Mouse (Mus musculus): Measurements from ENCODE around the gene Cenpo. TPM values are rescaled to one million over a fixed set of nuclear protein-coding genes. Genes with fewer than 3 reads are reported as not detected.

The Cenpo gene
- total and polyA plus RNA-seq, 3 experiments = 29.2 to 35.5 TPM; not detected in 1

GRCm38 (mm10) chr12:4232777-4233176, 1.3 kb downstream of the Cenpo start:
- H3K27ac ChIP-seq (ENCODE audit: control insufficient read depth, low read depth, low read length) = peak overlapping the region; percentile 60
- TF ChIP-seq SIN3A (IDR thresholded peaks at IDR 0.05; ENCODE audit: low read length) (peak; percentile 34), NELFE (IDR thresholded peaks at IDR 0.05; ENCODE audit: low read depth, low read length) (0 out of 2 replicates have a peak, but pooled peaks have one; percentile 4), SMC3 (IDR thresholded peaks at IDR 0.05; ENCODE audit: low read depth, low read length) (no peak), ZNF384 (IDR thresholded peaks at IDR 0.05; ENCODE audit: low read depth, low read length) (no peak), GATA1 (IDR thresholded peaks at IDR 0.05; ENCODE audit: low read depth, low read length) (peak; percentile 28; the same call in 1 of the 2 replicates), TBP (IDR thresholded peaks at IDR 0.05; ENCODE audit: low read depth, low read length) (peak; percentile 60; the same call in 1 of the 2 replicates), ETS1 (IDR thresholded peaks at IDR 0.05; ENCODE audit: low read depth, low read length) (0 out of 2 replicates have a peak, but pooled peaks have one; percentile 3)
- no peaks in the 10 kb centered on the region for H3K9me3 ChIP-seq (replicated peaks; ENCODE audit: insufficient read depth, low read length)
- peaks cover 0 to 6% of the 10 kb centered on the region in 2 experiments; a peak in 3 of 4 replicates for H3K4me1 ChIP-seq (ENCODE audit: control insufficient read depth in 1 of 2, insufficient read depth in 2 of 2, low read length in 2 of 2)
- peak overlapping the region; percentile 69 to 94 for H3K4me3 ChIP-seq (ENCODE audit: control insufficient read depth in 1 of 2, insufficient read depth in 1 of 2, low read depth in 2 of 2, low read length in 2 of 2)
- no peaks in the 10 kb centered on the region for H3K27me3 ChIP-seq (ENCODE audit: control insufficient read depth in 1 of 2, insufficient read depth in 2 of 2, low read length in 2 of 2)
- H3K36me3 ChIP-seq (ENCODE audit: control insufficient read depth in 1 of 2, insufficient read depth in 2 of 2, low read length in 2 of 2) = peaks cover 5 to 16% of the 10 kb centered on the region in 2 experiments
- H3K79me2 ChIP-seq (ENCODE audit: control insufficient read depth, insufficient read depth, low read length, poor library complexity) = peaks cover 26% of the 10 kb centered on the region
- DNase-seq (ENCODE audit: low read depth, low spot score) = peak; percentile 73
- H3K9ac ChIP-seq (ENCODE audit: control insufficient read depth, low read depth, low read length, poor library complexity, severe bottlenecking) = peak overlapping the region; percentile 84

DNA sequence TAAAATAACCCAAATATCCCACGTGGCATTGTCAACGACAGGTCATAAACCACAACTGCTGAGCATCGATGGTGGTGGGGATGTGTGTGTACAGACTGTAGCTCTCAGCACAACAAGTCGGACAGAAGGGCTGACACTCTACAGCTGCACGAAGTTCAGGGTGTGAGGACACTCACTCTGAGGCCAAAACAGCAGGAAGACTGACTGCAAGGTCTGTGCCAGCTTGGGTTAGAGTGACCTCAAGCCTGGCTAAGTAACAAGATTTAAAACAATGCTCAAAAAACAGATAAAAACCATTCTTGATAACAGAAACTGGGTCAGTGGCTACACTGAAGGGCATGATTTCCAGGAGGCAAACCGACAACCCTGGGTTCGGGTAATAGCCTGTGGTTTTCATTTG, 3.9 kb downstream of the Cenpo start:
- peaks cover 5 to 16% of the 10 kb centered on the region in 2 experiments for H3K36me3 ChIP-seq (ENCODE audit: control insufficient read depth in 1 of 2, insufficient read depth in 2 of 2, low read length in 2 of 2)

GRCm38 (mm10) chr12:4212908-4213307, 21.2 kb downstream of the Cenpo start:
- DNase-seq (ENCODE audit: low read depth, low spot score) = no peak
- Histone ChIP-seq H3K27ac (ENCODE audit: control insufficient read depth, low read depth, low read length) (no peak overlapping the region), H3K79me2 (ENCODE audit: control insufficient read depth, insufficient read depth, low read length, poor library complexity) (no peaks in the 10 kb centered on the region), H3K9ac (ENCODE audit: control insufficient read depth, low read depth, low read length, poor library complexity, severe bottlenecking) (no peak overlapping the region), H3K9me3 (replicated peaks; ENCODE audit: insufficient read depth, low read length) (no peaks in the 10 kb centered on the region), H3K4me3 (ENCODE audit: control insufficient read depth in 1 of 2, insufficient read depth in 1 of 2, low read depth in 2 of 2, low read length in 2 of 2) (no peak overlapping the region), H3K36me3 (ENCODE audit: control insufficient read depth in 1 of 2, insufficient read depth in 2 of 2, low read length in 2 of 2) (peaks cover 2 to 3% of the 10 kb centered on the region in 2 experiments; a peak in 2 of 4 replicates), H3K4me1 (ENCODE audit: control insufficient read depth in 1 of 2, insufficient read depth in 2 of 2, low read length in 2 of 2) (peaks cover 0 to 2% of the 10 kb centered on the region in 2 experiments; a peak in 1 of 4 replicates), H3K27me3 (ENCODE audit: control insufficient read depth in 1 of 2, insufficient read depth in 2 of 2, low read length in 2 of 2) (no peaks in the 10 kb centered on the region)
- TF ChIP-seq ZMIZ1 (IDR thresholded peaks at IDR 0.05; ENCODE audit: low read depth, low read length) = no peak

More for the DNA sequence above, 3.9 kb downstream of the Cenpo start:
- DNase-seq (ENCODE audit: low read depth, low spot score) = no peak
- Histone ChIP-seq H3K27ac (ENCODE audit: control insufficient read depth, low read depth, low read length) (no peak overlapping the region), H3K4me3 (ENCODE audit: control insufficient read depth in 1 of 2, insufficient read depth in 1 of 2, low read depth in 2 of 2, low read length in 2 of 2) (no peak overlapping the region), H3K9ac (ENCODE audit: control insufficient read depth, low read depth, low read length, poor library complexity, severe bottlenecking) (no peak overlapping the region), H3K27me3 (ENCODE audit: control insufficient read depth in 1 of 2, insufficient read depth in 2 of 2, low read length in 2 of 2) (no peaks in the 10 kb centered on the region), H3K9me3 (replicated peaks; ENCODE audit: insufficient read depth, low read length) (no peaks in the 10 kb centered on the region), H3K79me2 (ENCODE audit: control insufficient read depth, insufficient read depth, low read length, poor library complexity) (peaks cover 26% of the 10 kb centered on the region), H3K4me1 (ENCODE audit: control insufficient read depth in 1 of 2, insufficient read depth in 2 of 2, low read length in 2 of 2) (peaks cover 0 to 6% of the 10 kb centered on the region in 2 experiments; a peak in 3 of 4 replicates)
- no peak for TF ChIP-seq MXI1 (IDR thresholded peaks at IDR 0.05; ENCODE audit: low read depth, low read length)
- TF ChIP-seq NRF1 (IDR thresholded peaks at IDR 0.05; ENCODE audit: insufficient read depth, low read depth, low read length, poor library complexity, severe bottlenecking) = no peak
- TF ChIP-seq ZKSCAN1 (IDR thresholded peaks at IDR 0.05; ENCODE audit: low read depth, low read length) = no peak
- TF ChIP-seq EP300 (IDR thresholded peaks at IDR 0.05; ENCODE audit: low read depth in 1 of 2, low read length in 2 of 2) = no peak
- TF ChIP-seq TBP (IDR thresholded peaks at IDR 0.05; ENCODE audit: low read depth, low read length) = no peak
- no peak for TF ChIP-seq JUND (IDR thresholded peaks at IDR 0.05; ENCODE audit: low read depth, low read length)
- no peak for TF ChIP-seq SIN3A (IDR thresholded peaks at IDR 0.05; ENCODE audit: low read length)
- no peak for TF ChIP-seq TAL1 (IDR thresholded peaks at IDR 0.05; ENCODE audit: low read length)
- TF ChIP-seq USF2 (IDR thresholded peaks at IDR 0.05; ENCODE audit: borderline replicate concordance in 1 of 2, insufficient read depth in 1 of 2, low read depth in 1 of 2, low read length in 2 of 2) = no peak
- no peak for TF ChIP-seq POLR2A (IDR thresholded peaks at IDR 0.05; ENCODE audit: control insufficient read depth in 1 of 2, insufficient read depth in 1 of 2, low read depth in 1 of 2, low read length in 2 of 2, poor library complexity in 1 of 2)
- TF ChIP-seq POLR2AphosphoS2 (IDR thresholded peaks at IDR 0.05; ENCODE audit: low read length) = no peak
- TF ChIP-seq TCF12 (IDR thresholded peaks at IDR 0.05; ENCODE audit: low read depth, low read length) = no peak
- TF ChIP-seq MYC (IDR thresholded peaks at IDR 0.05; ENCODE audit: low read depth, low read length) = no peak
- TF ChIP-seq ZC3H11A (IDR thresholded peaks at IDR 0.05; ENCODE audit: low read depth, low read length) = no peak
- no peak for TF ChIP-seq MYB (IDR thresholded peaks at IDR 0.05; ENCODE audit: low read depth, low read length)
- no peak for TF ChIP-seq ZMIZ1 (IDR thresholded peaks at IDR 0.05; ENCODE audit: low read depth, low read length)

Measured in MEL (cell line).